Mouse (Mus musculus) heart, embryonic 12.5 days (tissue): ENCODE measurements at regions not wholly inside any gene's neighbourhood (a gene's known extent, or its start where the extent isn't known, plus 50 kb on each side); places are given as distances from the start of the nearest gene placed in this dataset.

Experiments used
- ATAC-seq: fragments of 200-750 bp; cut with Nextera tagmentation; 2 replicates; pipeline ENCODE4 v1.8.0; 2017; ENCODE audit warnings: moderate TSS enrichment, moderate library complexity; ENCODE audit not compliant: insufficient number of reproducible peaks, low FRiP score
- H3K27ac ChIP-seq: fragments of 300-500 bp; sonication (generic); 2 replicates; pipeline ENCODE4 v1.5.1; 2016; ENCODE audit warnings: mild to moderate bottlenecking, moderate library complexity; ENCODE audit not compliant: poor library complexity, severe bottlenecking
- H3K27me3 ChIP-seq: fragments of 300-500 bp; sonication (generic); replicated peaks from 2 replicates; pipeline ENCODE4 v1.6.1; 2016; ENCODE audit warnings: mild to moderate bottlenecking, moderate library complexity
- H3K36me3 ChIP-seq: fragments of 300-500 bp; sonication (generic); 2 replicates; pipeline ENCODE4 v1.6.1; 2016; ENCODE audit warnings: mild to moderate bottlenecking, moderate library complexity
- H3K4me1 ChIP-seq: fragments of 300-500 bp; sonication (generic); replicated peaks from 2 replicates; pipeline ENCODE4 v1.6.1; 2016; ENCODE audit warnings: mild to moderate bottlenecking
- H3K4me2 ChIP-seq: fragments of 300-500 bp; sonication (generic); 2 replicates; pipeline ENCODE4 v1.6.1; 2016; ENCODE audit warnings: mild to moderate bottlenecking, moderate library complexity
- H3K4me3 ChIP-seq: fragments of 300-500 bp; sonication (generic); 2 replicates; pipeline ENCODE4 v1.5.1; 2016; ENCODE audit warnings: mild to moderate bottlenecking
- H3K9ac ChIP-seq: fragments of 300-500 bp; sonication (generic); 2 replicates; pipeline ENCODE4 v1.6.1; 2016; ENCODE audit warnings: mild to moderate bottlenecking, moderate library complexity
- H3K9me3 ChIP-seq: fragments of 300-500 bp; sonication (generic); replicated peaks from 2 replicates; pipeline ENCODE4 v1.6.1; 2016; ENCODE audit warnings: mild to moderate bottlenecking, moderate library complexity
- WGBS: fragments of 180-500 bp; shearing (Covaris S2); methylation state at CpG from one replicate; pipeline ENCODE4 v1.1.7; 2016; 5-methylcytosine and 5-hydroxymethylcytosine counted together

DNA sequence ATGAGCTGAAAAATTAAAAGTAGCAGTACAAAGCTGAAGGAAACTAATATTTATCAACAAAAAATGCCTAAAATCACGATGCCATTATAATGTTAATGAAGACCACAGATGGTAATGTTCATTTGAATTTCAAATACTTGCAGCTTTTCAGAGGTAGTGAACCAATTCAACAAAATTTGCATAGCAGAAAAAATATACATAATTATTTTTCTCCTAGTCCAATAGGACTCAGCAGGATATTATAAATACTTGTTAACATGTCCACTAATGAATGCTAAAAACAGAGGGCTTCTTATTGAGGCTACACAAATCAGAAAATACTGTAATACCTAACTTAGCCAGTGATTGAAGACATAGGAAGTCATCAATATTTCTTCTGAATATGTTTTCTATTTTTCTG lies 52.5 kb upstream of the Lsm8 start:
- H3K4me2 ChIP-seq: no peak overlapping the region
- H3K9ac ChIP-seq: no peak overlapping the region
- no peaks in the 10 kb centered on the region for H3K36me3 ChIP-seq
- no peak overlapping the region for H3K27ac ChIP-seq
- H3K27me3 ChIP-seq: no peaks in the 10 kb centered on the region
- H3K9me3 ChIP-seq: no peaks in the 10 kb centered on the region
- ATAC-seq: no peak
- H3K4me1 ChIP-seq: no peaks in the 10 kb centered on the region
- 50% methylated on average over 1 of the region's 1 CpGs for WGBS
- no peak overlapping the region for H3K4me3 ChIP-seq

DNA sequence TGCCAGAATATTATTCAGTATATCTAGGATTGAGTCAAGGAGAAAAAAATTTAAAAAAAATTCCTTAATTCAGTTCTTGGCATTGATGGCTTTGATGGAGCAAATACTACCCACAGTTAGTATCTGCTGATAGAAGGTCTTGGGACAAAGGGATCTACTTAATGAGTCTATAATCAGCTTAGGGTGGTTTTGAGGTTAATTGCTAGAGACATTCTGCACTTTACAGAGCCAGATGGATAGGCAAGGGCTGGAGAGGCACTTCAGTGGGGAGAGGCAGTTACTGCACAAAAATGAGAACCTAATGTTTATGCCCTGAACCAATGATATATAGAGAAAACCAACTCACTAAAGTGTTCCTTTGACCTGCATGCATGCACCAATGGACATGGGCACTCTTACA lies 51.8 kb upstream of the Lsm8 start:
- Histone ChIP-seq H3K4me3 (no peak overlapping the region), H3K4me1 (no peaks in the 10 kb centered on the region), H3K9ac (no peak overlapping the region), H3K27ac (no peak overlapping the region), H3K9me3 (no peaks in the 10 kb centered on the region), H3K27me3 (no peaks in the 10 kb centered on the region), H3K36me3 (no peaks in the 10 kb centered on the region), H3K4me2 (no peak overlapping the region)
- no peak for ATAC-seq
